Mouse (Mus musculus): Measurements from ENCODE around the gene Pdzd2.

The Pdzd2 gene

GRCm38 (mm10) chr15:12319889-12320288, 419.8 kb downstream of the Pdzd2 start:
- DNase-seq (ENCODE audit: low spot score in 2 of 2) = no peak

GRCm38 (mm10) chr15:12318451-12318850, 421.3 kb downstream of the Pdzd2 start:
- no peak for DNase-seq (ENCODE audit: low spot score in 2 of 2)

- no peak for DNase-seq (ENCODE audit: low spot score in 2 of 2)
These were observed 422.4 kb downstream of the Pdzd2 start for GRCm38 (mm10) chr15:12317290-12317689.

- DNase-seq (ENCODE audit: low spot score in 2 of 2) = no peak
These were observed 423.7 kb downstream of the Pdzd2 start for GRCm38 (mm10) chr15:12315996-12316395.

- DNase-seq (ENCODE audit: low spot score in 2 of 2) = no peak
These were observed 425.1 kb downstream of the Pdzd2 start for GRCm38 (mm10) chr15:12314584-12314983.

- no peak for DNase-seq (ENCODE audit: low spot score in 2 of 2)
These were observed 426.5 kb downstream of the Pdzd2 start for GRCm38 (mm10) chr15:12313255-12313654.

- DNase-seq (ENCODE audit: low spot score in 2 of 2) = no peak
These were observed 428.3 kb downstream of the Pdzd2 start for GRCm38 (mm10) chr15:12311465-12311864.

- DNase-seq (ENCODE audit: low spot score in 2 of 2) = no peak
These were observed 429.0 kb downstream of the Pdzd2 start for GRCm38 (mm10) chr15:12310676-12311075.

Data from thymus, postnatal 10 days (tissue).